Mouse (Mus musculus) hindbrain, embryonic 15.5 days (tissue): Measurements from ENCODE around the gene Tmem259. TPM values are rescaled to one million over a fixed set of nuclear protein-coding genes. Genes with fewer than 3 reads are reported as not detected.

ENCODE experiments used
- ATAC-seq: fragments of 200-750 bp; cut with Nextera tagmentation; 2 replicates; pipeline ENCODE4 v1.8.0; 2017; ENCODE audit warnings: low read depth, moderate number of reproducible peaks, moderate TSS enrichment; ENCODE audit not compliant: low FRiP score
- H3K27ac ChIP-seq: fragments of 300-500 bp; sonication (generic); replicated peaks from 2 replicates; pipeline ENCODE4 v1.5.1; 2015; ENCODE audit warnings: mild to moderate bottlenecking, inconsistent platforms
- H3K27me3 ChIP-seq: fragments of 300-500 bp; sonication (generic); 2 replicates; pipeline ENCODE4 v1.6.1; 2015; ENCODE audit warnings: control low read depth, inconsistent platforms
- H3K36me3 ChIP-seq: fragments of 300-500 bp; sonication (generic); 2 replicates; pipeline ENCODE4 v1.6.1; 2015; ENCODE audit warnings: control low read depth, inconsistent platforms
- H3K4me1 ChIP-seq: fragments of 300-500 bp; sonication (generic); replicated peaks from 2 replicates; pipeline ENCODE4 v1.6.1; 2015; ENCODE audit warnings: control low read depth, inconsistent platforms
- H3K4me2 ChIP-seq: fragments of 300-500 bp; sonication (generic); 2 replicates; pipeline ENCODE4 v1.6.1; 2015; ENCODE audit warnings: moderate library complexity, mild to moderate bottlenecking, inconsistent platforms
- H3K4me3 ChIP-seq: fragments of 300-500 bp; sonication (generic); 2 replicates; pipeline ENCODE4 v1.5.1; 2015; ENCODE audit warnings: mild to moderate bottlenecking, inconsistent platforms
- H3K9ac ChIP-seq: fragments of 300-500 bp; sonication (generic); 2 replicates; pipeline ENCODE4 v1.6.1; 2015; ENCODE audit warnings: inconsistent platforms
- H3K9me3 ChIP-seq: fragments of 300-500 bp; sonication (generic); 2 replicates; pipeline ENCODE4 v1.6.1; 2016; ENCODE audit warnings: control low read depth, inconsistent platforms
- WGBS: fragments of 180-500 bp; shearing (Covaris S2); methylation state at CpG from one replicate; pipeline ENCODE4 v1.1.7; 2015; 5-methylcytosine and 5-hydroxymethylcytosine counted together
- polyA plus RNA-seq: library from polyadenylated mRNA; unstranded; fragments of >200 nt; fragmentation: Nextera tagmentation; extraction: Ambion mirVana; gene quantifications from 2 replicates; pipeline ENCODE4 v1.2.1, GENCODE M21; 2015

Tmem259 gene
- polyA plus RNA-seq, 1 experiment from 2014 or later, result 27.3 TPM

DNA sequence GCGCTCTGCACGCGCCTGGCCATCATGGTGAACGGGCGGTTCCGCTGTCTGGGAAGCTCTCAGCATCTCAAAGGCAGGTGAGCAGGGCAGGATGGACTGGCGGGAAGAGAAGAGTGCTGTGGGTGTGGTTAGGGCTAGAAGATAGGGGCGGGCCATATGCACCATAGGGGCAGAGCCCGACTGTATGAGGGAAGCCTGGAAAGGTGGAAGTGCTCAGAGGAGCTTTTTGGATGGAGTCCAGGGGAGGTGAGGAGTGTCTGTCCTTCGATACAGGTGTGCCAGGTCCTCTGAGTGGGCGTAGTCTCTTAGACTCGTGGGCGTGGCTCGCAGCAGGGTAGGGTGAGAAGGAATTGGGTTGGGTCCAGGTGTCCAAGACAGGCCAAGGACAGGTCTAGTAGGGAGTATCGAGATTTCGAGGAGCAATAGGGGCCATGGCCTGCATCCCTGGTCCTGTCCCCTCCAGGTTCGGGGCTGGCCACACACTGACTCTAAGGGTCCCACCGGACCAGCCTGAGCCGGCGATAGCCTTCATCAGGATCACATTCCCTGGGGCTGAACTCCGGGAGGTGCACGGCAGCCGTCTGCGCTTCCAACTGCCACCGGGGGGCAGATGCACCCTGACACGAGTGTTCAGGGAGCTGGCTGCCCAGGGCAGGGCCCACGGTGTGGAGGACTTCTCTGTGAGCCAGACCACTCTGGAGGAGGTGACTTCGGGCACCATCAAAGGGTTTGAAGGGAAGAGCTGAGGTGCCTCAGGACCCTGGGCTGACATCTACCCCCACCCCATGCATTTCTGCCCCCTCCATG lies 30.6 kb upstream of the Tmem259 start:
- WGBS, result 27% methylated on average over 28 of the region's 28 CpGs
- Histone ChIP-seq H3K4me1 (no peaks in the 10 kb centered on the region), H3K9me3 (peaks cover 15% of the 10 kb centered on the region), H3K27me3 (peaks cover 60% of the 10 kb centered on the region), H3K4me2 (no peak overlapping the region), H3K36me3 (peaks cover 29% of the 10 kb centered on the region), H3K27ac (no peak overlapping the region), H3K9ac (no peak overlapping the region), H3K4me3 (no peak overlapping the region)
- ATAC-seq, result no peak

GRCm38 (mm10) chr10:80013609-80014008 lies 29.5 kb upstream of the Tmem259 start:
- H3K27ac ChIP-seq, result no peak overlapping the region
- ATAC-seq, result no peak
- H3K9ac ChIP-seq, result no peak overlapping the region
- H3K4me3 ChIP-seq, result no peak overlapping the region
- peaks cover 39% of the 10 kb centered on the region for H3K36me3 ChIP-seq
- peaks cover 52% of the 10 kb centered on the region for H3K27me3 ChIP-seq
- no peaks in the 10 kb centered on the region for H3K4me1 ChIP-seq
- H3K4me2 ChIP-seq, result no peak overlapping the region
- 34% methylated on average over 25 of the region's 25 CpGs for WGBS
- peaks cover 15% of the 10 kb centered on the region for H3K9me3 ChIP-seq

GRCm38 (mm10) chr10:80011740-80012139 lies 27.6 kb upstream of the Tmem259 start:
- Histone ChIP-seq H3K4me2 (no peak overlapping the region), H3K4me3 (no peak overlapping the region), H3K27me3 (peaks cover 48% of the 10 kb centered on the region), H3K36me3 (peaks cover 41% of the 10 kb centered on the region), H3K9ac (no peak overlapping the region), H3K27ac (no peak overlapping the region), H3K9me3 (peaks cover 15% of the 10 kb centered on the region), H3K4me1 (no peaks in the 10 kb centered on the region)
- no peak for ATAC-seq
- WGBS, result 88% methylated on average over 6 of the region's 6 CpGs

DNA sequence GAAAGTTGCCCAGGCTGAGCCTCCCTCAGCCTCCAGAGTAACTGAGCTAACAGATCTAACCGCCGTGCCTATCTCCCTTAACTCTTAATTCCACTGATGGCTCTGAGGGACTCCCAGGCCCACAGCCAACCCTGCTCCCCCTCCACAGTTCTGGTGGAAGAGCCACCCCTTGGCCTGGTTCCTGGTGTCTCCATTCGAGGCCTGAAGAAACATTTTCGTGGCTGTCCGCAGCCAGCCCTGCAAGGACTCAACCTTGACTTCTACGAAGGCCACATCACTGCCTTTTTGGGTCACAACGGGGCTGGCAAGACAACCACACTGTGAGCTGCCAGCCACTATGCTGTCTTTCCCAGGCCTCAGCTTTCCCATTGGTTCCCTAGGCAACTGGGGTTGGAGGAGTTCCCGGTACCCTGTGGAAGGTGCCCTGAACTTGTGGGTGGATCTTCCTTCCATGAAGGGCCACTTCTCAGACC lies 20.1 kb upstream of the Tmem259 start:
- Histone ChIP-seq H3K36me3 (peaks cover 9% of the 10 kb centered on the region), H3K4me2 (no peak overlapping the region), H3K27me3 (peaks cover 15% of the 10 kb centered on the region), H3K4me3 (no peak overlapping the region), H3K9ac (no peak overlapping the region), H3K4me1 (no peaks in the 10 kb centered on the region), H3K9me3 (no peaks in the 10 kb centered on the region), H3K27ac (no peak overlapping the region)
- WGBS, result 87% methylated on average over 8 of the region's 8 CpGs
- ATAC-seq, result no peak

DNA sequence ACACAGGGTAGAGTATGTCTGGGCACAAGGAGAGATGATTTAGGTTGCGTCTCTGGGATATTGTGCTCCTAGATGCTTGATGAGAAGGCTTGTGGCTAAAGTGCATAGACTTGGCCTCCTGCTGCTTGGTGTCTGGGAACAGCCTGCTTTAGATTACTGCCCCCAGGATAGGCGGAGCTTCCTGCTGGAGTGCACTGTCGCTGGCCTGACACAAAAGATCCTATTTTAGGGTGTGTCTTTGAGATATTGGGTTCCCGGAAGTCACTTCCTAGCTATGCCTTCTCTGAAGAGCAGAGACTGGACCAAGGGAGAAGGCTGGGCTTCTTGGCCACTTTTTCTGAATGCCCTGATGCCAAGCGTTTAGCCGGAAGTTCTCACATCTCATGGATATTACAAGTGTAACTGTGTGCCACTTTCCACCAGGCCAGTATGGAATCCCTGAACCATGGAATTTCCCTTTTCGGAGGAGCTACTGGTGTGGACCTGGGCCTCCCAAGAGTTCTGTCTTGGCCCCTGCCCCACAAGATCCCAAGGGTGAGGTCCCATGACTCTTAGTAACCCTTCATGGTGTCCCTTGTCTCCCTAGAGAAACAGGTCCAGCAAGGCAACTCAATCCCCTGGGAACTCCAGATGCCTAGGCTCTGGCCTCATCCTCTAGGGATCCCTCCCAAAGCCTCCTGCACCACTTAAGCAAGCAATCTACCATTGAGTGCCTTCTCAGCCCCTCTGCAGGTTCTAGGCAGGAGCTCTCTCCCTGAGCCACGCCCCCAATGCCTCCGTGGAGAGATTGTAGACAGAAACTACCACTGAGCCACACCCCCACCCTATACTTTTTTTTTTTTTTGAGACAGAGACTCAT lies 19.5 kb upstream of the Tmem259 start:
- Histone ChIP-seq H3K9ac (no peak overlapping the region), H3K9me3 (no peaks in the 10 kb centered on the region), H3K27me3 (peaks cover 15% of the 10 kb centered on the region), H3K27ac (no peak overlapping the region), H3K4me3 (no peak overlapping the region), H3K36me3 (peaks cover 2% of the 10 kb centered on the region), H3K4me1 (0 out of 2 replicates have a peak, but pooled peaks cover under 1% of the 10 kb centered on the region), H3K4me2 (no peak overlapping the region)
- 62% methylated on average over 9 of the region's 9 CpGs for WGBS
- no peak for ATAC-seq

DNA sequence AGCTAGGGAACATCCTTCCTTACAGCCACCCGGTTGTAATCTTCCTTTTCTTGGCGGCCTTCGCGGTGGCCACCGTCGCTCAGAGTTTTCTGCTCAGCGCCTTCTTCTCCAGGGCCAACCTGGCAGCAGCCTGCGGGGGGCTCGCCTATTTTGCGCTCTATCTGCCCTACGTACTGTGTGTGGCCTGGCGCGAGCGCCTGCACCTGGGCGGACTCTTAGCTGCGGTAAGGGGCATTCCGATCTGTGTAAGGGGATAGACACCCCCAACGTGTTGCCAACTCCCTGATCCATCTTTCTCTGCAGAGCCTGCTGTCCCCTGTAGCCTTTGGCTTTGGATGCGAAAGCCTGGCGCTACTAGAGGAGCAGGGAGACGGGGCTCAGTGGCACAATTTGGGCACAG lies 18.7 kb upstream of the Tmem259 start:
- Histone ChIP-seq H3K27me3 (peaks cover 15% of the 10 kb centered on the region), H3K4me1 (peaks cover 8% of the 10 kb centered on the region), H3K9ac (no peak overlapping the region), H3K4me2 (no peak overlapping the region), H3K27ac (no peak overlapping the region), H3K4me3 (no peak overlapping the region), H3K9me3 (no peaks in the 10 kb centered on the region), H3K36me3 (no peaks in the 10 kb centered on the region)
- 25% methylated on average over 21 of the region's 21 CpGs for WGBS
- ATAC-seq, result no peak

DNA sequence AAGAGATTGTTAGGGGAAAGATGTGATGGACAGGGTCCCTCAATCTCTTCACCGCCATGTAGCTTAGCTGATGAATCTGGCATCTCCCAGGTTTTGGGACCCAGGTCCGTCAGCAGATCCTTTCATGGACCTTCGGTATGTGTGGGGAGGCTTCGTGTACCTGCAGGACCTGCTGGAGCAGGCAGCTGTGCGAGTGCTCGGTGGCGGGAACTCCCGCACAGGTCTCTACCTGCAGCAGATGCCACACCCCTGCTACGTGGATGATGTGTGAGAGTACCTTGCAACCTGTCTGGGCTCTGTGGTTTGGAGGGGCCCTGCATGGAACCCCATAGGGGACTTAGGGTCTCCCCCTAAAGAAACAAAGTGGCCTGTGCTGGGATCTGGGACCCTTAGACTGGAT lies 17.8 kb upstream of the Tmem259 start:
- peaks cover 17% of the 10 kb centered on the region for H3K4me1 ChIP-seq
- H3K4me3 ChIP-seq, result no peak overlapping the region
- H3K27me3 ChIP-seq, result peaks cover 15% of the 10 kb centered on the region
- H3K9ac ChIP-seq, result no peak overlapping the region
- H3K27ac ChIP-seq, result no peak overlapping the region
- 79% methylated on average over 9 of the region's 9 CpGs for WGBS
- no peaks in the 10 kb centered on the region for H3K36me3 ChIP-seq
- ATAC-seq, result no peak
- no peaks in the 10 kb centered on the region for H3K9me3 ChIP-seq
- no peak overlapping the region for H3K4me2 ChIP-seq

GRCm38 (mm10) chr10:79997819-79998218 lies 13.7 kb upstream of the Tmem259 start:
- Histone ChIP-seq H3K4me3 (peak overlapping the region; percentile 54), H3K27ac (peak overlapping the region; percentile 69), H3K36me3 (no peaks in the 10 kb centered on the region), H3K27me3 (peaks cover 14% of the 10 kb centered on the region), H3K9ac (peak overlapping the region; percentile 40), H3K4me2 (peak overlapping the region; percentile 81), H3K9me3 (no peaks in the 10 kb centered on the region), H3K4me1 (peaks cover 29% of the 10 kb centered on the region)
- WGBS, result 9% methylated on average over 15 of the region's 15 CpGs
- peak; percentile 16; the same call in 1 of the 2 replicates for ATAC-seq

- Histone ChIP-seq H3K9me3 (no peaks in the 10 kb centered on the region), H3K9ac (peak overlapping the region; percentile 46), H3K36me3 (no peaks in the 10 kb centered on the region), H3K4me3 (peak overlapping the region; percentile 54), H3K4me2 (peak overlapping the region; percentile 81), H3K4me1 (peaks cover 29% of the 10 kb centered on the region), H3K27me3 (peaks cover 11% of the 10 kb centered on the region), H3K27ac (peak overlapping the region; percentile 69)
- 1% methylated on average over 35 of the region's 35 CpGs for WGBS
- peak; percentile 74 for ATAC-seq
Observed at GRCm38 (mm10) chr10:79997034-79997760, 13.1 kb upstream of the Tmem259 start.

DNA sequence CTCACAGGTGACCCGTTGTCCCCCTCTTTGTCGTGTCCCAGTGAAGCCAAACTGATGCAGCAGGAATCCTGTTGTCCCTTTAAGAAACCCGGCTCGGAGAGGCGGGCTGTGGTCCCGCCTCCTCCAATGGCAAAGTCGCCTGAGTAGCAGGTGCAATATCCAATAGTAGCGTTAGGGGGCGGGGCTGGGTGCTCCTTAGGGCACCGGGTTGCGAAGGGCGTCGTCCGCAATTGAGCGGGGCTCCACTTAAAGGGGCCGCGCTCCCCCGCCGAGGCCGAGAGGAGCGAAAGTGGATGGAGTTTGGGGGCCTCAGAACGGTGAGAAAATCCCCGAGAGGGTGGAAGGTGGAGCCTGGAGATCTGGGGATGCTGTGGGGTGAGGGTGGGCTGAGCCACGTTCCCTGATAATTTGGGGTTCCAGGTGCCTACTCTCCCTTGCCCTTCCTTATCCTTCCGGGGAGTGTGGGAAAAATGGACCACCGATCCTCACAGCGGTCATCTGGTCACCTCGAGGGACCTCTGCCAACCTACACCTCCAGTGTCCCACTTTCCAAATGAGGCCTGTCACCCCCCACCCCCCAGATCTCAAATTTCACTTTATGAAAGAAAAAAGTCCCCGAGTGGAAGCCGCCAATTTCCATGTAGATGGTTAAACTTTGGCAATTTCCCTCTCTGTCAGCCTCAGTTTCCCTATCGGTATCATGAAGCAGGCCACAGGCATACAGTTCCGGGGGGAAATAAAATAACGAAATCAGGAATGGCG lies 12.3 kb upstream of the Tmem259 start, which contains the start of gene Abca7:
TSS of gene Abca7 (plus strand) at position 223 of the 762 bp plus-strand sequence.
- H3K9ac ChIP-seq, result peak within 1 kb of the TSS; percentile 46
- no peaks in the 10 kb centered on the region for H3K36me3 ChIP-seq
- peak within 1 kb of the TSS; percentile 81 for H3K4me2 ChIP-seq
- peaks cover 4% of the 10 kb centered on the region for H3K27me3 ChIP-seq
- under 1% methylated on average over 34 of the region's 34 CpGs for WGBS
- H3K4me3 ChIP-seq, result peak within 1 kb of the TSS; percentile 54
- H3K9me3 ChIP-seq, result no peaks in the 10 kb centered on the region
- H3K4me1 ChIP-seq, result peaks cover 29% of the 10 kb centered on the region
- H3K27ac ChIP-seq, result peak within 1 kb of the TSS; percentile 69
- peak; percentile 90 for ATAC-seq

- WGBS, result 81% methylated on average over 1 of the region's 1 CpGs
- 0 out of 2 replicates have a peak, but pooled peaks have one; percentile 0 for ATAC-seq
- H3K27me3 ChIP-seq, result peaks cover 8% of the 10 kb centered on the region
- H3K4me3 ChIP-seq, result no peak overlapping the region
- peaks cover 29% of the 10 kb centered on the region for H3K4me1 ChIP-seq
- H3K9me3 ChIP-seq, result no peaks in the 10 kb centered on the region
- H3K36me3 ChIP-seq, result no peaks in the 10 kb centered on the region
- peak overlapping the region; percentile 81 for H3K4me2 ChIP-seq
- H3K27ac ChIP-seq, result 0 out of 2 replicates have a peak overlapping the region, but pooled peaks have one; percentile 30
- H3K9ac ChIP-seq, result no peak overlapping the region
Observed at GRCm38 (mm10) chr10:79995636-79996035, 11.5 kb upstream of the Tmem259 start.
